Mouse (Mus musculus): ENCODE data around the gene Mrpl43.

The Mrpl43 gene

GRCm38 (mm10) chr19:45028746-45029145 is 22.5 kb upstream of the Mrpl43 start:
- no peak for DNase-seq (ENCODE audit: low spot score)

GRCm38 (mm10) chr19:45027848-45028247 is 21.6 kb upstream of the Mrpl43 start:
- DNase-seq (ENCODE audit: low spot score), result no peak

GRCm38 (mm10) chr19:45026958-45027670 is 20.9 kb upstream of the Mrpl43 start:
- DNase-seq (ENCODE audit: low spot score), result no peak

GRCm38 (mm10) chr19:45025937-45026568 is 19.8 kb upstream of the Mrpl43 start:
- DNase-seq (ENCODE audit: low spot score), result no peak

- DNase-seq (ENCODE audit: low spot score), result no peak
Observed at GRCm38 (mm10) chr19:45024775-45025174, 18.5 kb upstream of the Mrpl43 start.

- DNase-seq (ENCODE audit: low spot score), result no peak
Observed at GRCm38 (mm10) chr19:45023993-45024392, 17.8 kb upstream of the Mrpl43 start.

- no peak for DNase-seq (ENCODE audit: low spot score)
Observed at GRCm38 (mm10) chr19:45021362-45021761, 15.1 kb upstream of the Mrpl43 start.

- peak; percentile 50 for DNase-seq (ENCODE audit: low spot score)
Observed at GRCm38 (mm10) chr19:45020348-45020747, 14.1 kb upstream of the Mrpl43 start.

GRCm38 (mm10) chr19:45018351-45018831 is 12.1 kb upstream of the Mrpl43 start:
- DNase-seq (ENCODE audit: low spot score), result no peak

GRCm38 (mm10) chr19:45017909-45018308 is 11.7 kb upstream of the Mrpl43 start:
- peak; percentile 86 for DNase-seq (ENCODE audit: low spot score)

- peak; percentile 87 for DNase-seq (ENCODE audit: low spot score)
Observed at GRCm38 (mm10) chr19:45017216-45017771, 11.1 kb upstream of the Mrpl43 start.

GRCm38 (mm10) chr19:45016341-45017215 is 10.3 kb upstream of the Mrpl43 start:
- DNase-seq (ENCODE audit: low spot score), result peak; percentile 86

GRCm38 (mm10) chr19:45015518-45016281 is 9.5 kb upstream of the Mrpl43 start:
- peak; percentile 72 for DNase-seq (ENCODE audit: low spot score)

GRCm38 (mm10) chr19:45014981-45015402 is 8.8 kb upstream of the Mrpl43 start:
- peak; percentile 73 for DNase-seq (ENCODE audit: low spot score)

GRCm38 (mm10) chr19:45014335-45014971 is 8.2 kb upstream of the Mrpl43 start, which contains the start of gene Lzts2:
TSS of gene Lzts2 (plus strand) at chr19:45014414.
- DNase-seq (ENCODE audit: low spot score), result peak; percentile 74

- DNase-seq (ENCODE audit: low spot score), result no peak
Observed at GRCm38 (mm10) chr19:45013581-45014225, 7.5 kb upstream of the Mrpl43 start.

- no peak for DNase-seq (ENCODE audit: low spot score)
Observed at GRCm38 (mm10) chr19:45012636-45013035, 6.4 kb upstream of the Mrpl43 start.

- no peak for DNase-seq (ENCODE audit: low spot score)
Observed at GRCm38 (mm10) chr19:45012219-45012618, 6.0 kb upstream of the Mrpl43 start.

GRCm38 (mm10) chr19:45010646-45011045 is 4.4 kb upstream of the Mrpl43 start:
- no peak for DNase-seq (ENCODE audit: low spot score)

Measured in yolk sac, embryonic 10.5 days (tissue).